Mouse (Mus musculus): Measurements from ENCODE around the gene Gpr31b. TPM values are rescaled to one million over a fixed set of nuclear protein-coding genes. Genes with fewer than 3 reads are reported as not detected.
"Not testable (repeated sequence)": the region's sequence is repeated elsewhere in the genome, so short reads cannot be mapped to it uniquely, and the experiment has no call there.

Gpr31b gene
- not detected in 2 replicates for polyA plus RNA-seq (2014; fragmentation: Nextera tagmentation; extraction: Ambion mirVana)

- not testable (repeated sequence) for H3K9me3 ChIP-seq (ENCODE audit: control insufficient read depth, low read length); H3K27ac ChIP-seq (ENCODE audit: low read depth, low read length); ATAC-seq (ENCODE audit: low FRiP score); H3K27me3 ChIP-seq (ENCODE audit: control insufficient read depth, insufficient read depth, low read length); H3K4me3 ChIP-seq (ENCODE audit: low read depth, low read length); H3K4me2 ChIP-seq; H3K9ac ChIP-seq (ENCODE audit: low read length); H3K36me3 ChIP-seq (ENCODE audit: control insufficient read depth, insufficient read depth, low read length); DNase-seq (ENCODE audit: low spot score, missing footprints); H3K4me1 ChIP-seq (ENCODE audit: control insufficient read depth, insufficient read depth, low read length)
- WGBS, result no CpG with 5 or more reads among the region's 8 CpGs
Measured at GRCm38 (mm10) chr17:13052124-13052813, at the start of gene Gpr31b. Gpr31b (minus strand) TSS chr17:13052296.

DNA sequence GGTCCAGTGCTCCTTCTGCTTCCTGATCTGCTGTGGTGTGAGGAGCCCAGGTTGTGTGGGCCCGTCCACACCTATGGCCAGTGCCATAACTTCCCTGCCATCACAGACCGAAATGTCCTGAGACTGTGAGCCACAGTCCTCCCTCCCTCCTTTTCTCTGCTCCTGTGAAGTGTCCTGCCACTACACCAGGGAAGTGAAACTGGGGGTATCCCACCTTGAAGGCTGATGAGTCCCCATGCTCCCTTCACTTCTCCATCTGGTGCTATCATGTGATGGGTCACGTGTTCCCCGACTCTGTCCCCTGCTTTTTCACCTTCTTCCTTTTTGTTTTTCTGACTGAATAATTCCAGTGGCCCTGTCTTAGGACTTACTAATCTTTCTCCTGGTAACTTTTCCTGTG, 40.9 kb upstream of the Gpr31b start:
- not testable (repeated sequence) for H3K27ac ChIP-seq (ENCODE audit: low read depth, low read length); H3K4me3 ChIP-seq (ENCODE audit: low read depth, low read length); H3K4me1 ChIP-seq (ENCODE audit: control insufficient read depth, insufficient read depth, low read length); H3K9me3 ChIP-seq (ENCODE audit: control insufficient read depth, low read length); H3K9ac ChIP-seq (ENCODE audit: low read length); H3K36me3 ChIP-seq (ENCODE audit: control insufficient read depth, insufficient read depth, low read length); DNase-seq (ENCODE audit: low spot score, missing footprints); H3K27me3 ChIP-seq (ENCODE audit: control insufficient read depth, insufficient read depth, low read length); H3K4me2 ChIP-seq
- no CpG with 5 or more reads among the region's 4 CpGs for WGBS
- 0 out of 2 replicates have a peak, but pooled peaks have one; percentile 24 for ATAC-seq (ENCODE audit: low FRiP score)

DNA sequence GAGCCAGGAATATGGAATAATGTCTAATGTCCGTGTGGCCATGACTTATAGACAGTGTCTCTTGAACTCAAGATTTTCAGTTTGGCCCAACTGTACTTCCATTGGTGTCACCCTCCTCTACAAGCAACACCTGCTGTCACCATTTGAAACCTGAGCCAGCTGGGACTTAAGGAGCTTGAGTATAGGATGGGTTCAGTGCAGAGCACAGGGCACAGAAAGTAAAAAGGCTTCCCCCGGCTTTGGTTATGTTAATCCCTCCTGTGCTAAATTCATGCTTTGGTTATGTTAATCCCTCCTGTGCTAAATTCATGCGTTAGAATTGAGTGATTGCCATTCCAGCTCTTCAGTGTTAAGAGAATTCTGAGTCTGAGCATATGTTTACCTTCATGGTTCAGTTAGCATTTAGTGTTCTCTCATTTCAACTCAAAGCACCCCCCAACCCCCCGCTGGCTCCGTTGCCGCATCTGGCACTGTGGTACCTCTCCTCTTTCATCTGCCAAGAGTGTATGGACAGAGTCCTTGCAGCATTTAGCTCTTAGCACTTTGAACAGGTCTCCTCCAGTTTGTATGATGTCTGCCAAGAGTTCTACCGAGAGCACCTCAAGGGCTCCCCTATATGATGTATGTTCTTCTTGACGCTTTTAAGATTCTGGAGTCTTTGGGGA, 40.1 kb upstream of the Gpr31b start:
- not testable (repeated sequence) for H3K27ac ChIP-seq (ENCODE audit: low read depth, low read length); H3K36me3 ChIP-seq (ENCODE audit: control insufficient read depth, insufficient read depth, low read length); H3K9ac ChIP-seq (ENCODE audit: low read length); H3K4me1 ChIP-seq (ENCODE audit: control insufficient read depth, insufficient read depth, low read length); DNase-seq (ENCODE audit: low spot score, missing footprints); H3K4me3 ChIP-seq (ENCODE audit: low read depth, low read length); H3K27me3 ChIP-seq (ENCODE audit: control insufficient read depth, insufficient read depth, low read length); H3K4me2 ChIP-seq; H3K9me3 ChIP-seq (ENCODE audit: control insufficient read depth, low read length)
- ATAC-seq (ENCODE audit: low FRiP score), result peak; percentile 42; the same call in 1 of the 2 replicates
- WGBS, result 61% methylated on average over 5 of the region's 8 CpGs

DNA sequence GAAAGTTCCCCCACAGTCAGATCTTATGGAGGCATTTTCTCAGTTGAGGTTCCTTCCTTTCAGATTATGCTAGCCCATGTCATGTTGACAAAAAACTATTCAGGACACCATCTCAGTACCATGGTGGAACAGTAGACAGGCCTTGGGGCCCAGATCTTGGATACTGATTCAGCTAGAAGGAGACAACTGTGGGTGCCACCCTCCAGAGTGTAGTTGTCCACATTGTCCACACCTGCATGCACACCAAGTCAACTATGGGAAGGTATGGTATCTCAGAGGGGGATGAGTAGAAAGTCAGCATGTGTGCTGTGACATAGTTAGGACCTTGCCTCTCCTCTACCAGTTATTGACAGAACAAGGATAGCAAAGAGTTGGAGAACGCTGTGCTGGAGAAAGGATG, 39.4 kb upstream of the Gpr31b start:
- 0 out of 2 replicates have a peak, but pooled peaks have one; percentile 7 for ATAC-seq (ENCODE audit: low FRiP score)
- not testable (repeated sequence) for H3K36me3 ChIP-seq (ENCODE audit: control insufficient read depth, insufficient read depth, low read length); H3K27ac ChIP-seq (ENCODE audit: low read depth, low read length); H3K9me3 ChIP-seq (ENCODE audit: control insufficient read depth, low read length); H3K4me1 ChIP-seq (ENCODE audit: control insufficient read depth, insufficient read depth, low read length); H3K4me3 ChIP-seq (ENCODE audit: low read depth, low read length); H3K9ac ChIP-seq (ENCODE audit: low read length); H3K27me3 ChIP-seq (ENCODE audit: control insufficient read depth, insufficient read depth, low read length); DNase-seq (ENCODE audit: low spot score, missing footprints); H3K4me2 ChIP-seq
- no CpG with 5 or more reads among the region's 1 CpGs for WGBS

DNA sequence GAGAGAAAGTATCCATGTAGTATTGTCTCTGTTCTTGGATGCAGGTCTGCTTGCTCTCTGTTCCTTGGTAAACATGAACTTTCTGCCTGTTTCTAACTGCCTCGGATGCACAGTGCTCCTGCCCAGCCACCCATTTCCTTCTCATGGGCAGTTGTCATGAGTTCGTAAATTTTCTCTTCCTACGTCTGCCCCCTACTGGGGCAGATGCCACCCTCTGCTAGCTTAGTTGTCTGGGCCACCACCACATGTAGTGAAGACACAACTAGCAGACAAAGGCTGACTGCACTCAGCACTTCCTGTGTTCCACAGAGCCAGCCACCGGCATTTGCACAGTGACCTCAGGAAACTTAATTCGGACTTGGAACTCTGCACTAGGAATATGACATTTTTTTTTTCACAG, 17.1 kb upstream of the Gpr31b start:
- ATAC-seq (ENCODE audit: low FRiP score); H3K4me3 ChIP-seq (ENCODE audit: low read depth, low read length); H3K27me3 ChIP-seq (ENCODE audit: control insufficient read depth, insufficient read depth, low read length); H3K9ac ChIP-seq (ENCODE audit: low read length); H3K36me3 ChIP-seq (ENCODE audit: control insufficient read depth, insufficient read depth, low read length); H3K27ac ChIP-seq (ENCODE audit: low read depth, low read length); DNase-seq (ENCODE audit: low spot score, missing footprints); H3K9me3 ChIP-seq (ENCODE audit: control insufficient read depth, low read length); H3K4me2 ChIP-seq; H3K4me1 ChIP-seq (ENCODE audit: control insufficient read depth, insufficient read depth, low read length): not testable (repeated sequence)
- WGBS, result 66% methylated on average over 3 of the region's 5 CpGs

DNA sequence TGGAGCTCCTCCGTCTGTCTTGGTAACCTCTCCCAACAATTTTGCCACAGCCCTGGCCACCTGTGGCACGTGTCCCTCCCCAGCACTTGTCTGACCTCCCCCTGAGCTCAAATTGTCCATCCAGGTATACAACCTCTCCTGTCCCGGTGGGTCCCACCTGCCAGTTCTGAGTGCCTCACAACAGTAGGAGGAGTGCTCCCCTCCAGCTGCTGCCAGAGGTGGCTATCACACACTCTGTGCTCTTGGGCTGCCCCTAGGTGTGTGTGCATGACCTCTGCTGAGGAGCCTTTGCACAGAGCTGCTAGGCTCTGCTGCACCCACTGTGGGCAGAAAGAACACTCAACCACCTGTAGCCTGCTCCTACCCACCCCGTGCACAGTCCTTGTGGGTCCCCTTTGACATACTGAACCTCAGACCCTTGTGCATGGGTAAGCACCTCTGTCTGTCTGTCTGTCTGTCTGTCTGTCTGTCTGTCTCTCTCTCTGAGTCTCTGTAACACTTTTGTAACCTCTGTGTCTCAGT, 15.8 kb upstream of the Gpr31b start:
- not testable (repeated sequence) for DNase-seq (ENCODE audit: low spot score, missing footprints); H3K9me3 ChIP-seq (ENCODE audit: control insufficient read depth, low read length); ATAC-seq (ENCODE audit: low FRiP score); H3K4me2 ChIP-seq; H3K27ac ChIP-seq (ENCODE audit: low read depth, low read length); H3K27me3 ChIP-seq (ENCODE audit: control insufficient read depth, insufficient read depth, low read length); H3K9ac ChIP-seq (ENCODE audit: low read length); H3K36me3 ChIP-seq (ENCODE audit: control insufficient read depth, insufficient read depth, low read length); H3K4me3 ChIP-seq (ENCODE audit: low read depth, low read length); H3K4me1 ChIP-seq (ENCODE audit: control insufficient read depth, insufficient read depth, low read length)
- 88% methylated on average over 1 of the region's 4 CpGs for WGBS

DNA sequence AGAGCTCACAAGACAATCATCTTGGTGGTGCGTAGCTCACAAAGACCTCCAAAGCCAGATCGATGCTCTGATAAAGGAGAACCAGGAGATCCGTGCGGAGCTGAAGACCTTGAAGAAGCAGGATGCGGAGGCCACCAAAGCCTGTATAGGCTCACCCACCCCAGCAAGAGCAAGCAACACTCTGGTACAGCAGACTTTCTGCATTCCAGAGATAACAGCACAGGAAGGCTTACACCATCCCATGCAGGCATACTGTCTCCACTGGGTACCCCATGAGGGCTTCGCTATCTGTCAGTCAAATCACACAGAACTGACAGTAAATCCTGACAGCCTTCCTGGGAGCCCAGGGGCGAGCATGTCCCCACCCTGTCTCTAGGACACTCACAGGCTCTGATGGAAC, 10.8 kb upstream of the Gpr31b start:
- not testable (repeated sequence) for ATAC-seq (ENCODE audit: low FRiP score)

DNA sequence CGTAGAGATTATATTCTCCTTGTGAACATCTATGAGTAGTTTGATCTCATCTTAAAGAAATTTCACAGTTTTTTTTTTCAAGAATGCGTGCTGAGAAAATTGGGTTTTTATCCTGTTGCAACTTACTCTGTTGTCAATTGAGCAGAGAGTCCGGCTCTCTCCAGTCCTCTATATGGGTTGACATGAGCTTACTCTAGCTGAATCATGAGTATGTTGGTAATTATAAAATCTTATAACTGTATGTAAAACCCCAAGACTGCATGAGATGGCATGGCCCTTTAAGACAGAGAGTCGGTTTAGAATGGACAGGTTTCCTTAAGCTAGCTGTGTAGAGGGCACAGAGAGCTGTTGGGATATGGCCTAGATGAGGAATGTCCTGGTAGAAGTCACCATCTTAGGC, 8.7 kb upstream of the Gpr31b start, which contains the start of gene Tcp10b:
Gene Tcp10b (plus strand): TSS at position 301 of the 400 bp plus-strand sequence.
- not testable (repeated sequence) for H3K9ac ChIP-seq (ENCODE audit: low read length); H3K4me3 ChIP-seq (ENCODE audit: low read depth, low read length); H3K9me3 ChIP-seq (ENCODE audit: control insufficient read depth, low read length); DNase-seq (ENCODE audit: low spot score, missing footprints); H3K4me1 ChIP-seq (ENCODE audit: control insufficient read depth, insufficient read depth, low read length); H3K4me2 ChIP-seq; H3K27ac ChIP-seq (ENCODE audit: low read depth, low read length); ATAC-seq (ENCODE audit: low FRiP score); H3K36me3 ChIP-seq (ENCODE audit: control insufficient read depth, insufficient read depth, low read length); H3K27me3 ChIP-seq (ENCODE audit: control insufficient read depth, insufficient read depth, low read length)
- WGBS, result 87% methylated on average over 4 of the region's 4 CpGs

More for the DNA sequence above, 10.8 kb upstream of the Gpr31b start:
- not testable (repeated sequence) for H3K4me3 ChIP-seq (ENCODE audit: low read depth, low read length); DNase-seq (ENCODE audit: low spot score, missing footprints); H3K9ac ChIP-seq (ENCODE audit: low read length); H3K9me3 ChIP-seq (ENCODE audit: control insufficient read depth, low read length); H3K36me3 ChIP-seq (ENCODE audit: control insufficient read depth, insufficient read depth, low read length); H3K4me2 ChIP-seq; H3K4me1 ChIP-seq (ENCODE audit: control insufficient read depth, insufficient read depth, low read length); H3K27me3 ChIP-seq (ENCODE audit: control insufficient read depth, insufficient read depth, low read length); H3K27ac ChIP-seq (ENCODE audit: low read depth, low read length)
- 88% methylated on average over 2 of the region's 7 CpGs for WGBS

Data from midbrain, embryonic 11.5 days (tissue).